Mouse (Mus musculus): ENCODE results near the gene Tiprl. TPM values are rescaled to one million over a fixed set of nuclear protein-coding genes. Genes with fewer than 3 reads are reported as not detected.

Gene Tiprl
- polyA plus RNA-seq, 1 experiment from 2014 or later = 100 TPM

DNA sequence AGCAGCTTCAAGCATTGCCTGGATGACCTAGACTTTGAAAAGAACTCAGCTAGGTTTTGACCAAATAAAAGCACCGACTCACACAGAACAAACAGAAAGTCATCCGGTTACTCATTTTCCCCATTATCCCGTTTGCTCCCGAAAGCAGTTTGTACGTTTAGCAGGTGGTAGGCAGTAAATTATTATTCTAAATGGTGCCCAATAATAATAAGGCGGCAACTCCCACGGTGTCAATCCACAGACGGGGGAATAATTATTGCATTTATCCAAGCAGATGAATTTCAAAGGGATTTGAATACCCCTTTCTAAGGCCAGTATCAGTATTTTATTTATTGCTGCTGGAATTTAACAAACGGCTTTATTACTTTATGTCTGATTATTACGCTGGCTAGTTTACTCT lies 43.9 kb upstream of the Tiprl start:
- TF ChIP-seq CTCF (IDR thresholded peaks at IDR 0.05; ENCODE audit: low read depth) = no peak
- Histone ChIP-seq H3K9ac (ENCODE audit: low read depth, low read length) (peak overlapping the region; percentile 79; the same call in 1 of the 2 replicates), H3K27me3 (ENCODE audit: insufficient read depth, low read length) (no peaks in the 10 kb centered on the region), H3K4me1 (replicated peaks; ENCODE audit: insufficient read depth, low read length) (0 out of 2 replicates have a peak, but pooled peaks cover 10% of the 10 kb centered on the region), H3K9me3 (replicated peaks; ENCODE audit: low read length) (no peaks in the 10 kb centered on the region), H3K36me3 (ENCODE audit: insufficient read depth, low read length) (no peaks in the 10 kb centered on the region), H3K4me2 (ENCODE audit: low read length) (peak overlapping the region; percentile 98), H3K4me3 (replicated peaks; ENCODE audit: low read depth, low read length) (no peak overlapping the region), H3K27ac (no peak overlapping the region; the same call in 1 of the 2 replicates)
- no peak for DNase-seq (ENCODE audit: low spot score)
- no peak for ATAC-seq (replicated peaks; ENCODE audit: low FRiP score, low read depth)
- WGBS = 16% methylated on average over 10 of the region's 10 CpGs

DNA sequence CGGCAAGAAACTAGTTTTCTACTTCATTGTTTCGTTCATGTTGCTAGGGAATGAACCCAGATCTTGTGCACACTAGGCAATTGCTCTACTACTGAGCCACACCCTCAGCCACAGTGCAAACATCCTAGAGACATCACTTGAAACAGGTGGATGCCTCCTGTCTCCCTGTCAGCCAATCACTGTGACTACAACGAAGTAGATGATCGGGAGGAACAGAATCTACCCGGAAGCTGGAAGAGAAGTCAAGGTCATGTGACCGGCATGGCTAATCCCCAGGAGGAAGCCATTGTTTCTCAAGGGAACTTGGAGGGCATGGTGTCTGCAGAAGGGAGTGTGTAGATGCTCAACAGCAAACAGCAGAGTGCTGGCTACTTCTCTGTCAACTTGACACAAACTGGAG lies 38.1 kb upstream of the Tiprl start:
- no peak overlapping the region for H3K27ac ChIP-seq
- no peak for TF ChIP-seq CTCF (IDR thresholded peaks at IDR 0.05; ENCODE audit: low read depth)

DNA sequence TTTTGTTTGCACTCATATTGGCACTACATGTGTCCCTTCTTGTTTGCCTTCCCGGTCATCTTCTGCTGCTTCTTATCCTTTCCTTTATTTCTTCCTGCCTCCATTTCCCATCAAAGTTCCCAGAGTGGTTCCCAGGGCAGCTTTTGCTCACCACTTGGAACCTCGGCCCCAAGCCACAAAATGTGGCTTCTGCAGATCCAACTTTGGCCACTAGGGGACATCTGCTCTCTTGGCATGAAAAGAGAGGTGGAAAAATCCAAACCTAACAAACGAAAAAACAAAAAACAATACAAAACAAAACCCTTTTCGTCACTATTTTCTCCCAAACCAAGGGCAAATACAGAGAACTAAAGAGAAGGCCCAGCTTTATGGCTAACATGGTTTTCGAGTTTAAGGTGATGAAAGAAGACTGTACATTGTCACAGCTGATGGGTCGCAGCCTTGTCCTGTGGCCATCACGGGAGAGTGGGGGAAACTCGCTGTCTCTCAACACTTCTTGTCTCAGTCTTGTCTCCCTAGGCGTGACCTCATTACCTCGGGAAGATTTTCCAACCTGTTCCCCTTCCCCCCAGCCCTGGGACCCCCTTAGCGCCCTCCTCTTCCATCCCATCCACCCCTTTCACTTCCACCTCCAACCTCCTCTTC lies 15.4 kb upstream of the Tiprl start:
- DNase-seq (ENCODE audit: low spot score) = peak; percentile 62
- Histone ChIP-seq H3K9ac (ENCODE audit: low read depth, low read length) (no peak overlapping the region), H3K36me3 (ENCODE audit: insufficient read depth, low read length) (no peaks in the 10 kb centered on the region), H3K9me3 (replicated peaks; ENCODE audit: low read length) (no peaks in the 10 kb centered on the region), H3K27ac (no peak overlapping the region), H3K4me1 (replicated peaks; ENCODE audit: insufficient read depth, low read length) (no peaks in the 10 kb centered on the region), H3K4me3 (replicated peaks; ENCODE audit: low read depth, low read length) (no peak overlapping the region), H3K27me3 (ENCODE audit: insufficient read depth, low read length) (no peaks in the 10 kb centered on the region), H3K4me2 (ENCODE audit: low read length) (peak overlapping the region; percentile 19; the same call in 1 of the 2 replicates)
- 45% methylated on average over 11 of the region's 11 CpGs for WGBS
- peak; percentile 89 for TF ChIP-seq CTCF (IDR thresholded peaks at IDR 0.05; ENCODE audit: low read depth)
- ATAC-seq (replicated peaks; ENCODE audit: low FRiP score, low read depth) = no peak

More for the DNA sequence above, 38.1 kb upstream of the Tiprl start:
- ATAC-seq (replicated peaks; ENCODE audit: low FRiP score, low read depth) (no peak), DNase-seq (ENCODE audit: low spot score) (no peak)
- no peak overlapping the region for H3K9ac ChIP-seq (ENCODE audit: low read depth, low read length)
- H3K9me3 ChIP-seq (replicated peaks; ENCODE audit: low read length) = no peaks in the 10 kb centered on the region
- 85% methylated on average over 6 of the region's 6 CpGs for WGBS
- H3K36me3 ChIP-seq (ENCODE audit: insufficient read depth, low read length) = no peaks in the 10 kb centered on the region
- no peaks in the 10 kb centered on the region for H3K27me3 ChIP-seq (ENCODE audit: insufficient read depth, low read length)
- H3K4me2 ChIP-seq (ENCODE audit: low read length) = no peak overlapping the region
- no peak overlapping the region for H3K4me3 ChIP-seq (replicated peaks; ENCODE audit: low read depth, low read length)
- H3K4me1 ChIP-seq (replicated peaks; ENCODE audit: insufficient read depth, low read length) = no peaks in the 10 kb centered on the region

DNA sequence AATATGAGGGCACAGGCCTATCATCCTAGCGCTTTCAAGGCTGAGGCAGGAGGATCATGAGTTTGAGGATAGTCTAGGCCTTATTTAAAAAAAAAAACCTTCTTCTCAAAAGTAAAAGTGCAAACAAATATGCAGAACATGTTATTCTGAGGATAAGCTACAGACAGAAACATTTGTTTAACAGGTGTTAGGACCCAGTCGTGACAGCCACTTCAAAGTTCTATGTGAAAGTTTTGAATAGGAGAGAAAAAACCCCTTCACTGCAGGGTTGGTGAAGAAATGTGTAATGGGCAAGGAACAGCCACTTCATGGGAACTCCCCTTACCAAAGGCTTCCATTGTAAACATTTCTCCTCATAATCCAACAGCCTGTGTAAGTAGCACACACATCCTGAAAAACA lies 13.8 kb upstream of the Tiprl start:
- Histone ChIP-seq H3K9ac (ENCODE audit: low read depth, low read length) (no peak overlapping the region), H3K4me3 (replicated peaks; ENCODE audit: low read depth, low read length) (no peak overlapping the region), H3K27me3 (ENCODE audit: insufficient read depth, low read length) (no peaks in the 10 kb centered on the region), H3K36me3 (ENCODE audit: insufficient read depth, low read length) (no peaks in the 10 kb centered on the region), H3K4me1 (replicated peaks; ENCODE audit: insufficient read depth, low read length) (no peaks in the 10 kb centered on the region), H3K9me3 (replicated peaks; ENCODE audit: low read length) (no peaks in the 10 kb centered on the region), H3K4me2 (ENCODE audit: low read length) (no peak overlapping the region), H3K27ac (no peak overlapping the region)
- no peak for ATAC-seq (replicated peaks; ENCODE audit: low FRiP score, low read depth)
- whole genome bisulfite sequencing = 95% methylated on average over 2 of the region's 2 CpGs
- TF ChIP-seq CTCF (IDR thresholded peaks at IDR 0.05; ENCODE audit: low read depth) = no peak
- DNase-seq (ENCODE audit: low spot score) = no peak

DNA sequence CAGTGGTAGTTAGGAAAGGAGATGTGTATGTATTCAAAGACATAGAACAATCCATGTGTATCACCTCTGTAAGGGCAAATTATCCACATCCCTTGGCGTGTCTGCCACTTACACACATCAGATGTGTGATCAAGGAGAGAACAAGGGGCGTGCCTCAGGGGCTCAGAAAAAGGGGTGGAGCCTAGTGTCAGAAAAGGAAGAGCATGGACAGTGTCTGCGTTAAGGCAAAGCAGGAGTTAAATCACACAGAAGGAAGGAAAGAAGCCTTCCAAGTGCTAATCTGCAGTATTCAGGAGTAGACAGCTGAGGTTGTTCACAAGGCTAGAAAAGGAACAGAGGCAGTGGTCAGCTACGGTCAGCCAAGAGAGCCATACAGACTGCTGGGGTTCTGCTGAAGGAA lies 12.0 kb upstream of the Tiprl start:
- TF ChIP-seq CTCF (IDR thresholded peaks at IDR 0.05; ENCODE audit: low read depth) = no peak
- 52% methylated on average over 4 of the region's 4 CpGs for WGBS
- ATAC-seq (replicated peaks; ENCODE audit: low FRiP score, low read depth) = no peak
- H3K36me3 ChIP-seq (ENCODE audit: insufficient read depth, low read length) = no peaks in the 10 kb centered on the region
- no peaks in the 10 kb centered on the region for H3K27me3 ChIP-seq (ENCODE audit: insufficient read depth, low read length)
- no peak overlapping the region for H3K4me3 ChIP-seq (replicated peaks; ENCODE audit: low read depth, low read length)
- H3K4me1 ChIP-seq (replicated peaks; ENCODE audit: insufficient read depth, low read length) = no peaks in the 10 kb centered on the region
- no peak overlapping the region for H3K27ac ChIP-seq
- H3K9me3 ChIP-seq (replicated peaks; ENCODE audit: low read length) = no peaks in the 10 kb centered on the region
- no peak for DNase-seq (ENCODE audit: low spot score)
- no peak overlapping the region for H3K9ac ChIP-seq (ENCODE audit: low read depth, low read length)
- no peak overlapping the region for H3K4me2 ChIP-seq (ENCODE audit: low read length)

DNA sequence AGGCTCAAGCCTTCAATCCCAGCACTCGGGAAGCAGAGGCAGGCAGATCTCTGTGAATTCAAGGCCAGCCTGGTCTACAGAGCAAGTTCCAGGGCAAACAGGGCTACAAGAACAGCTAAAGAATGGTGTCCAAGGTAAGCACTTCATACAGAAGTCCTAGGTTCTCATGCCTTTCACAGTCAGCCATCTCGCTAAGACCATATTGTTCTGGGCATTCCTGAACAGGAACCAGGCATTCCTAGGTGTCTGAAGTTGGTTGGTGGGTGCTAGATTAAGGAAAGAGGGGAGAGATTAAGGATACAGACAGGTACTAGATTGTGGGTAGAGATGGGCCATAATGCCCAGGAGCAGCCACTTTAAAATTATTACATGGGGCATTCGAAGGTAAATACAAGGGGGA lies 11.0 kb upstream of the Tiprl start:
- no peak overlapping the region for H3K4me2 ChIP-seq (ENCODE audit: low read length)
- H3K27me3 ChIP-seq (ENCODE audit: insufficient read depth, low read length) = no peaks in the 10 kb centered on the region
- H3K4me1 ChIP-seq (replicated peaks; ENCODE audit: insufficient read depth, low read length) = no peaks in the 10 kb centered on the region
- H3K27ac ChIP-seq = no peak overlapping the region
- no peak overlapping the region for H3K9ac ChIP-seq (ENCODE audit: low read depth, low read length)
- no peak for TF ChIP-seq CTCF (IDR thresholded peaks at IDR 0.05; ENCODE audit: low read depth)
- no peaks in the 10 kb centered on the region for H3K36me3 ChIP-seq (ENCODE audit: insufficient read depth, low read length)
- DNase-seq (ENCODE audit: low spot score) (no peak), ATAC-seq (replicated peaks; ENCODE audit: low FRiP score, low read depth) (no peak)
- no peaks in the 10 kb centered on the region for H3K9me3 ChIP-seq (replicated peaks; ENCODE audit: low read length)
- WGBS = 97% methylated on average over 3 of the region's 3 CpGs
- H3K4me3 ChIP-seq (replicated peaks; ENCODE audit: low read depth, low read length) = no peak overlapping the region

DNA sequence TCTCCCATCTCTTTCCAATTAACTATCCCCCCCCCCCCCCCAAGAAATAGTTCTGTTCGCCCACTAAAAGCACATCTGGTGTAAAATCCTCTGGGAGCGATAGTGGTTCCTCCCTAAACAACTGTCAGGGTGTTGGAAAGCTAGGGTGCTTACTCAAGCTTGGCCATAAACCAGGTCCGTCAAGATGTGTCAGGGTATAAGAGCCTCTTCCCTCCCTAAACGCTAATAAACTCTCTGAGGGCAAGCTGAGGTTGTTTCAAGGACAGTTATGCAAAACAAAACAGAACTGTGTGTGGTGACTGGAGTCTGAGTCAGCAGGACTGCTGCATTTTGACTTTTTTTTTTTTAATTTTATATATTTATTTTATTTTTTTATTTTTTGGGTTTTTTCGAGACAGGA lies 10.3 kb upstream of the Tiprl start:
- 20% methylated on average over 5 of the region's 5 CpGs for WGBS
- no peak overlapping the region for H3K9ac ChIP-seq (ENCODE audit: low read depth, low read length)

More for the DNA sequence above, 10.3 kb upstream of the Tiprl start:
- H3K36me3 ChIP-seq (ENCODE audit: insufficient read depth, low read length) = no peaks in the 10 kb centered on the region
- ATAC-seq (replicated peaks; ENCODE audit: low FRiP score, low read depth) (no peak), DNase-seq (ENCODE audit: low spot score) (no peak)
- no peak for TF ChIP-seq CTCF (IDR thresholded peaks at IDR 0.05; ENCODE audit: low read depth)
- H3K27me3 ChIP-seq (ENCODE audit: insufficient read depth, low read length) = no peaks in the 10 kb centered on the region
- H3K4me1 ChIP-seq (replicated peaks; ENCODE audit: insufficient read depth, low read length) = no peaks in the 10 kb centered on the region
- H3K9me3 ChIP-seq (replicated peaks; ENCODE audit: low read length) = no peaks in the 10 kb centered on the region
- H3K27ac ChIP-seq = no peak overlapping the region
- H3K4me3 ChIP-seq (replicated peaks; ENCODE audit: low read depth, low read length) = no peak overlapping the region
- no peak overlapping the region for H3K4me2 ChIP-seq (ENCODE audit: low read length)

Measured in kidney, postnatal 0 days (tissue).